Mouse (Mus musculus) lung, adult 18-20 months (tissue): ENCODE measurements around the gene Frmd4a.
A peak's percentile ranks its signal among the peaks of the same experiment; 100 is the strongest.
"Not testable (repeated sequence)": the region's sequence is repeated elsewhere in the genome, so short reads cannot be mapped to it uniquely, and the experiment has no call there.

Experiments used
- DNase-seq, 2 experiments: peaks; one replicate each; pipeline ENCODE4 v3.0.0; 2022; ENCODE audit warnings: mixed read lengths in 2 of 2

The Frmd4a gene

GRCm38 (mm10) chr2:4593433-4593832, 575.9 kb downstream of the Frmd4a start:
- DNase-seq, result peak; percentile 89 to 93

DNA sequence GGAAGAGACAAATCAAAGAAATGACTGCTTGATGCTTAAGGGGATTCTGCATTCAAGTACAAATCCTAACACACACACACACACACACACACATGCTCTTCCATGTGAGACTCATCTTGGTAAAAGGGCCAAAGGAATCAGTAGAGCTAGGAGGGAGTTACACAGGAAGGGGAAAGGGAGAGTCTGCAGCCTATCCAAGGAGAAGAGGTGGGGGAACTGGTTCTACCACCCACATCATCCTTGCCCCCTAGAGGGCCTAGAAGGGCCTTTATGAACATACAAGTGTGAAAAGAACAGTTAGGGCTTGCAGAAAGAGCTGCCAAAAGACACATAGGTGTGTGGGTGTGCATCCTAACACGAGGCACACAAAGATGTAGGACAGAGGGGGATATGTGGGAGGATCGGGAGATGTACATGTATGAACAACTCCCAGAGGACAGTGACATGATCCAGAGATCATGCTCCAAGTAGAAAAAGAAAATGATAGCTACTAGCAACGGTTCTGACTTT, 576.4 kb downstream of the Frmd4a start:
- DNase-seq, result no peak

DNA sequence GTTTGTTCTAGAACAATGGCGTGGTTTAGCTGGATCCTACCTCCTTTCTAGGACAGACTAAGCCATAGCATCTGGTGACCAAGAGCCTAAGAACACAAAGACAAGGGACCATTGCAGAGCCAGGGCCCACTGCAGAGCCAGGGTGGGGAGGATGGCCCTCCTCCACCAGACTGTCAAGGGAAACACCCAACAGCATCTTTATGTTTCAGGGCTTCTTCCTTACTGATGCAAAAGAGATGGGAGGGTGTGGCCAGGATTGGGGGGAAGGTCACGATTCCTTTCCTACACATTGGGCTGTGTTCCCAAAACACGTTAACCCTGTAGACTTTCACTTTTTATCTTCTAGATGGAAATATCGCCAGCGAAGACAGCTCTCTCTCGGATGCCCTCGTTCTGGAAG, 579.5 kb downstream of the Frmd4a start:
- DNase-seq, result no peak

GRCm38 (mm10) chr2:4601034-4601890, 583.7 kb downstream of the Frmd4a start:
- peak; percentile 61 to 76 for DNase-seq

- DNase-seq, result no peak
Measured at GRCm38 (mm10) chr2:4603361-4603945, 585.9 kb downstream of the Frmd4a start.

GRCm38 (mm10) chr2:4606559-4606958, 589.0 kb downstream of the Frmd4a start:
- DNase-seq, result no peak

DNA sequence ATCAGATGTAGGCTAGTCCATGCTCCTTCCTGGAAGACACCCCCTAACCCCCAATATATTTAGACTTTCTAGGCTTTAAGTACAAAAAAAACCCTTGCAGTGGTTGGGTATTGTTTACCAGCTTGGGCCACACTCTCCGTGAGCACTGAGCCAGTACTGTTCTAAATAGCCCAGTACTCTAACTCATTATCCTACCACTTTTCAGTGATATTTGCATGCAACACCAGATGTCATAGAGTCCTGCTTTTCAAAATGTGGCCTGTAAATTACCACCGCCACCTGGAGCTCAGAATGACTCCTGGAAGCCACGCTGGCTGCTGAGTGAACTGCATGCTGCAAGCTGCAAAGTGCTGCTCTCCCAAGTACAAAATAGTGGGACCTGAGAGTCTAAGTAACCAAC, 590.7 kb downstream of the Frmd4a start:
- DNase-seq, result no peak

DNA sequence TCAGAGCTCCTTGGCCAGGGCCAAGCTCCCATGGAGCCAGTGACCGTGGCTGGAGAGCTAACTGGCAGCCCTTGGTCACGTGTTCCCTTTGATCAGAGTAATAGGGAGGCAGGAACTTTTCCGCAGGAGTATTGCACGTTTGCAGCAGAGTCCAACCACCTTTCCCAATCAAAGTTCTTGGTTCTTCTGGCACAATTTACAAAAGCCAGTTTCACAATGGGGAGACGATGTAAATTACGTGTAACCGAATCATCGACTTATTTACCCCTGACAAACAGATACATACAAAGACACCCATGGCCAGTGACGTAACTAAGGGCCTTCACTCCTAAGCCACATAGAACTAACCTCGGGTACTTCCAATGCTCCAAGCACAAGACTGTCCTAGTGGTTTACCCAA, 591.9 kb downstream of the Frmd4a start:
- DNase-seq, result no peak

- DNase-seq, result no peak
Measured at GRCm38 (mm10) chr2:4611295-4611694, 593.8 kb downstream of the Frmd4a start.

GRCm38 (mm10) chr2:4611704-4612103, 594.2 kb downstream of the Frmd4a start:
- DNase-seq, result no peak

- not testable (repeated sequence) for DNase-seq
Measured at GRCm38 (mm10) chr2:4614276-4614929, 596.9 kb downstream of the Frmd4a start.

DNA sequence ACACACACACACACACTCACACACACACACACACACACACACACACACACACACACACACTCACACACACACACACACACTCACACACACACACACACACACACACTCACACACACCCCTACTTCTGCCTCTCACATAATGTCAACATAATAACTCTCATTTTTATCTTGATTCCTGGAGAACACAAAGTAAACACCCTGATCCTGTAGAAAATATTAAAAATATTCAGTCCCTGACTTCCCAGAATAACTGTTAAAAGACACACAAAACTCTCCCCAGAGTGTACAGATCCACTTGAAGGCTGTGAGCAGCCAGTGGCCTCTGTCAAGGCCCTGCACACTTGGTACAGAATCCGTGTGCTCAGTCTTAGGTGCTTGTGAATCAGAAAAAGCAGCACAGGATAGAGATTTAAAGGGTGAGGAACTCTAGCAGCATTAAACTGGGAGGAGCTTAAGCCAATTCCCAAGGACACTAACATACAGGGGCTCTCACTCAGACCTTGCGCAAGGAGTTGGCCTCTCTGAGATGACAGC, 597.6 kb downstream of the Frmd4a start:
- DNase-seq, result no peak

DNA sequence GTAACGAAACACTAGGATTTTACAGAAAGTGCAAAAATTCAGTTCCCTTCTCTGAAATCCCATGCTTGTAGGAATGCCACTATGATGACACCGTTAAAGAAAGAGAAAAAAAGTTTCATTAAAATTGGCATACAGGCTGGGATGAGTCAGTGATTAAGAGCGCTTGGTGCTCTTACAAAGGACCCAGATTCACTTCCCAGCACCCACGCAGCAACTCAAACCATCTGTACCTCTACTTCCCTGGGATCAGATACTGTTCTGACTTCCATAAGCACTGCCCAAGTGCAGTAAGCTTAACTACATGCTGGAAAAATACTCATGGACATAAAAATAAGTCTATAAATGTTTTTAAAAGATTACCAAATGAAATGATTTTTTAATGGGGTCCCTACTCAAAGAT, 599.5 kb downstream of the Frmd4a start:
- DNase-seq, result no peak

DNA sequence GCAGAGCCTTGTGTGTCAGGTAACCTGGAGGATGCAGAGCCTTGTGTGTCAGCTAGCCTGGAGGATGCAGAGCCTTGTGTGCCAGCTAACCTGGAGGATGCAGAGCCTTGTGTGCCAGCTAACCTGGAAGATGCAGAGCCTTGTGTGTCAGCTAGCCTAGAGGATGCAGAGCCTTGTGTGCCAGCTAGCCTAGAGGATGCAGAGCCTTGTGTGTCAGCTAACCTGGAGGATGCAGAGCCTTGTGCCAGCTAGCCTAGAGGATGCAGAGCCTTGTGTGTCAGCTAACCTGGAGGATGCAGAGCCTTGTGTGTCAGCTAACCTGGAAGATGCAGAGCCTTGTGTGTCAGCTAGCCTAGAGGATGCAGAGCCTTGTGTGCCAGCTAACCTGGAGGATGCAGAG, 601.6 kb downstream of the Frmd4a start:
- DNase-seq, result not testable (repeated sequence)

DNA sequence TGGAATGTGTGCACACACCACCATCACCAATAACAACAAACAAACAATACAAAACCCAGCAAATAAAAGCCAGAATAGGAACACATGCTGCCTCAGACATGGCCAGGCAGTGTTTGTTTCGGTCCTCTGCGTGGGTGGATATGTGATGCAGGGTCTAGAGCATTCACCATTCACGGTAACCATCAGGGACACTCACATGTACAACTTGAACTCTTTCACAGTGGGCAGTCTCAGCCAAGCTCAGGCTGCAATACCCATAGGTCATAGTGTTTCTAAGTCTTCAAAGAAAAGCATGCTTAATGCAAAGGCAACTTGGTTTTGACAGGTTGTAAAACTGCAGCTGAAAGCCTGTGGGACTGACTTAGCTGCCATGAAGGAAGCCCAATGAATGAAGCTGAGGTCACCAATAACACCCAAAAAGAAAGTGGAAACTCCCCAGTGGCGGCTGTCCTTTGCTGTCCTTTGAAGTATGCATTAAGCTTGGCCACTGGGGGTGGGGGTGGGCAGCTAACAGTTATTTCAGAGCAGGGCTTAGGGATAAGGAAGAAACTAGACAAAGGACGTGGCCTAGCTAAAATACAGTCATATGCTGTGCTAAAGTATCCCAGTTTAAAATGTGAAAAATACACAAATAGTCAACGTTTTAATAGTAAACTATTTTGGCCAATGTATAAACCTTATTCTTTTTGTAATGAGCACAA, 602.5 kb downstream of the Frmd4a start:
- no peak for DNase-seq

DNA sequence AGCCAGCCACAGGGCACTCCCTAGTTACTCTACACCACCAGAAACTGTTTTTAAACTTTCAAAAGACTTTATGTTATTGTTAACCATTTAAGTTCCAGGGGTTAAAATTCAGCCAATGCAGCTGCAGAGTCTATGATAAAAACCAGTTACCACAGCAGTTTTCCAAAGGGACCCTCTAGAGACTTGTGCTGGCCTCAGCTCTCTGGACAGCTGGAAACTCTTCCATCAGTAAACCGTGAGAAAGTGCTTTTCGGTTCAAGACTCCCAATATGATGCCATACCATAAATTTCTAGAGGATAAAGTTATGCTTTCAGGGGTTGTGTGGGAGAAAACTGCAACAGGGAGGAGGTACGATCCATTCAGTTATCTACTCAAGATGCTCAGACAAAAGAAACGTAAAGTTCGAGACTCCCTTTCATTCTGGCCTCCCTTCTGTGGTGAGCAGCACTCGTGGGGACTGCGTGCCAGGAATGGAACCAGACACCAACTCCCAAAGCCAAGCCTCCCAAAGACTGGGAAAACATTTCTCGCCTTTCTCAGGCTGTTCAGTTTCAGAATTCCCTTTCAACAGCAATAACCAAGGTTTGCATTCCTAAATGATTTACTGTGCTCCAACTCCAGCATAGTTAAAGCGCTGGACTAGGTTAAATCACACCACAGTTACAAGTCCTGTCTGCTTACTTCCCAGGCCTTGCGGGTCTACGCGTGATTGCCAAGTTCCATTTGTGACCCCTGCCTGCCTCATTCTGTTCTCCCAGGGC, 603.3 kb downstream of the Frmd4a start:
- DNase-seq, result no peak

GRCm38 (mm10) chr2:4621471-4621985, 604.0 kb downstream of the Frmd4a start:
- DNase-seq, result no peak

- DNase-seq, result no peak
Measured at GRCm38 (mm10) chr2:4626911-4627310, 609.4 kb downstream of the Frmd4a start.

DNA sequence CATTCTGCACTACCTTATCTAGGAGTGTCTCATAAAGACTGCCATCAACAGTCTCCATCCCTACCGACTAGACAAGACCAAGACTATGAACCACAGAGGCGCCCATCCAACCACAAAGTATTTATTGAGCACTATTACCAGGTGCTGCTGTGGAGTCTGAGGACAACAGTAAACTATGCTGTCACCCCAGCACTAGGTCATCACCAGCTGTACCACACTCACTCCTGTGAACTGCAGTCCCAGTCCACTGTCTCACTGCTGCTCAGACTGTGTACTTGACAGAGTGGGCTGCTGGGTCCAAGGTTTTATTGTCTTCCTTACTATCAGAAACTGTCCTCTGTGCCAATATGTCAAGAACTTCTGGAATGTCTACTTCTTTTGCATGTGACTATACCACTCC, 611.4 kb downstream of the Frmd4a start:
- no peak for DNase-seq

GRCm38 (mm10) chr2:4629470-4629869, 612.0 kb downstream of the Frmd4a start:
- no peak for DNase-seq

- DNase-seq, result no peak
Measured at GRCm38 (mm10) chr2:4630197-4630835, 612.8 kb downstream of the Frmd4a start.
